Mouse (Mus musculus) ovary, postnatal 14 days (tissue): ENCODE results near the gene Nfrkb.

Source experiments
- DNase-seq: peaks from one replicate; pipeline ENCODE4 v3.0.0; 2022; ENCODE audit warnings: low spot score

Gene Nfrkb

DNA sequence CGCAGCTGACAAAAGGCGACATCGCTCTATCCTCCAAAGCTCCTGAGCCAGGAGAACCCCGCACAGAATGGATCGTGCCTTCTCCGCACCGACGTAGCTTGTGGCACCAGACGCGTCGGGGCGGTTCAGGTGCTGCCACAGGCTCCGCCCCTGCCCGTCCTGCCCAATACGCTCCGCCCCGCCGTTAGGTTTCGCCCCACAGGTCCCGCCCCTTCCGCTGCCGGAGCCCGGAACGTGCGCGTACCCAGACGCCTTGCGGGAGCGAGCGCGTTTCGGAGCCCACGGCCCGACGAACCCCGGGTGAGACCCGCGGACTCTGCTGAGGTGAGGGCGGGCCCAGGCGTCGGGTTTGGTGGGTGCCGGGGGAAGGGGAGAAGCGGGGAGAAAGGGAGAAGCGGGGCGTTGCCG is at the start of gene Nfrkb:
Gene Nfrkb, plus strand, starts transcription at position 246 of the 408 bp plus-strand sequence.
- DNase-seq: peak; percentile 96

DNA sequence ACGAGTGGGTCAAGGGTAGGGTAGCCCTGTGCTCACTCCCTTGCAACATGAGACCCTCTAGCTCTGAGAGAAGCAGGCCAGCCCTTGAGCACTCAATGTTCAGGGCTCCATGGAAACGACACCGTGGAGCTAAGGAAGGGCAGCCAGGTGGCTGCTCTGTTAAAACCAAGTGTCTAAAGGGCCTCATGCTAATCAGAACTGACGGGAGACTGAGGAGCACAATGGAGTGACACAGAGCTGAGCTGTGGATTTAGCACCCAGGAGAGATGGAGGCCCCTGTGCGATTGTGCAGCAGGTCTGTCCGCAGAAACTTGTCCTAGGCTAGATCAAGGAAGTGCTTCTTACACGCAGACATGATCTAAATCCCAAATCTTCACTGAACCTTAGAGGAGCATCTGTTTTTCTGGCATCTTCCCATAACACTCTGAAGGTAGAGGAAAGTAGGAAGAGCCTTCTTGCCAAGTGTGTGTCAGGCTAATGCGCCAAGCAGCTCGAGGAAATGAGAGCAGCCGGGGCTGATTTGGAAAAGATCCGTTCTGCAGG is 41.6 kb upstream of the Nfrkb start:
- no peak for DNase-seq

GRCm38 (mm10) chr9:31346575-31347080 is 39.4 kb upstream of the Nfrkb start:
- no peak for DNase-seq

DNA sequence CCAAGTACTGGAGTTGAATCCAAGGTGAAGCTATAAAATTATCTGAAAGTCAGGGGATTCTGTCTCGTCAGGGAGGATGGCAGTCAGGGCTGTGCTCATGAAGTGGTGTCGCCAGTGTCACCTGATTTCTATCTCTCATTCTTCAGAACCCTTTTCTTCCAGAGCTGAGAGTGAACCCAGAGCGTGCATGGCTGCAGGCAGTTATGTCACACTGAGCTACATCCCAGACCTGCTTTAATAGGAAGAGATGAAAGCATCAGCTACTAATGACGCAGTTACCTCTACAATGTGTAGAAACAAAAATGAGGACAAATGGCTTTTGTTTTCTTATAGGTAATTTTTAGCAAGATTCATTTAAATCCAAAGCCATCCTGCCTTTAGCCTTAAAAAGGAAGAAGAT is 37.5 kb upstream of the Nfrkb start:
- no peak for DNase-seq

DNA sequence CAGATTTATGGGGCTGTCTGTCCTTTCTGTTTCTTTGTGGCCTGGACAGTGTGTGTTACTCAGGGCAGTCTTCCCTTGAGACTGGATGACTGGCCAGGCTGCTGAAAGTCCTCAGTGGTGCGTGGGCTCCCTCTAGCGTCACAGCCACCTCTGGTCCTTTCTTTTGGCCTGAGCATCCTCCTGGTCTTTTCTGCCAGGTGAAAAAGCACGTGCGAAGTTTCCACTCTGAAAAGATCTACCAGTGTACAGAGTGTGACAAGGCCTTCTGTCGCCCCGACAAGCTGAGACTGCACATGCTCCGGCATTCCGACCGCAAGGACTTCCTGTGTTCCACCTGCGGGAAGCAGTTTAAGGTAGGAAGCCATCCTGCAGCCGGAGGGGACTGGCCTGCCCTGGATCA is 37.1 kb upstream of the Nfrkb start:
- DNase-seq: peak; percentile 68

DNA sequence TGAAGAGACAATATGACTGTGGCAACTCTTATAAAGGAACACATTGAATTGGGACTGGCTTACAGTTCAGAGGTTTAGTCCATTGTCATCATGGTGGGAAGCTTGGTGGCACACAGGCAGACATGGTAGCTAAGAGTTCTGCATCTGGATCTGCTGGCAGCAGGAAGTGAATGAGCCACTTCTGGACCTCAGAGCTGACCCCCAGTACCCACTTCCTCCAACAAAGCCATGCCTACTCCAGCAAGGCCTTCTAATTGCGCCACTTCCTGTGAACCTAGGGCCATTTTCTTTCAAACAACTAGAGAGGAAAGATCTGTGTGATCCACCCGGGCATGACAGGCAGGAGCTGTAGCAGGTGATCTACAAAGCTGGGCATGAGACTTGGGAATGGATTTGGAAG is 33.3 kb upstream of the Nfrkb start:
- no peak for DNase-seq

DNA sequence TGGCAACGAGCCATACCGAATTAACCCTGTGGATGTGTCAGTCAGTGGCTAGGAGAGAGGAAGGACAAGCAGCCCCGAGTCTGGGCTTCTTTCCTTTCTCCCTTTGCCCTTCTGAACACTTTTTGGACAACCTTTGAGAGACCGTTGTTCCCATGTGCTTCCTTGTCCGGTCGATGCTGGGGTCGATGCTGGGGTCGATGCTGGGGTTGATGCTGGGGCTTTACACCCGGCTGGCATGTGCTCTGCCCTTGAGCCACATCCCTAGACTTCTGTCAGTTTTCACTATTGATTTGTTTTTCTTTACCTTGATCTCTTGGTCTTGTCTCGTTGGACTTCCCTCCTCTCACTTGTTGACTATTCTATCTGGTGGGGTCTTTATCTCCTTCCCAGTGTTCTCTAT is 32.5 kb upstream of the Nfrkb start:
- no peak for DNase-seq

GRCm38 (mm10) chr9:31354051-31354450 is 31.9 kb upstream of the Nfrkb start:
- DNase-seq: no peak

- no peak for DNase-seq
These were observed 22.0 kb upstream of the Nfrkb start for GRCm38 (mm10) chr9:31363698-31364609.

DNA sequence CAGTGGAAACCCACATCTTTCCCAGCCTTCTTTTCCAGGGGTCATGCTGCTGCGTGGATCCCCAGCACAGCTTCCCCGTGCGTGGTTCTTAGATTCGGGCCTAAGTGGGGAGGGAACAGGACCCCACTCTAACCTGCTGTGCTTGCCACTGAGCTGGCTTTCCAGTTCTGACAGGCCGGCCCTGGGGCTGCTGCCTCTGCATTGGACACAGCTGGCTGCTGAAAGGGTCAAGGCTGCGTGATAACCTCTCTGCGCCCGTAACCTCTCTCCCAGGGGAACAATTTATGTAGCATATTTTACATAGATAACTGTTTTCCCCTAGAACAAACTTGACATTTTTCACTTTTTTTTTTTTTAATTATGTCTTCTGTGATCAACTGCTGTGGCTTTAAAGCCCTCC is 20.9 kb upstream of the Nfrkb start:
- DNase-seq: no peak

DNA sequence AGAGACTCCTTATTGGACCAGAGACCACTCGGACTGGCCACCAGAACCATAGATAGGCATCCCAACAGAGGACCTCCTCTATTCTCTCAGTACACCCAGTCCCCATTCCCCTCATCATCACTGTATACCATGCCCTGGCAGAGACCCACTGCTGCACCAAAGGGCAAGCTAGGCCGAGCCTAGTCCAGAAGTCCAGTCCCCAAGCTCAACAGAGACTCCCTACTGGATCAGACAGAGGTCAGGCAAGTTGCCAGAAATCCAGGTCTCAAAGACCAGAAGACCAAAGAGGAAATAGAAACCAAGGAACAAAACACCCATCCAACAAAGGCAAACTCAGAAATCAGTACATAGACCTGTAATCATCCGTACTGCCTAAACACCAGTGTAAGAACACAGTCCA is 14.3 kb upstream of the Nfrkb start:
- DNase-seq: no peak

DNA sequence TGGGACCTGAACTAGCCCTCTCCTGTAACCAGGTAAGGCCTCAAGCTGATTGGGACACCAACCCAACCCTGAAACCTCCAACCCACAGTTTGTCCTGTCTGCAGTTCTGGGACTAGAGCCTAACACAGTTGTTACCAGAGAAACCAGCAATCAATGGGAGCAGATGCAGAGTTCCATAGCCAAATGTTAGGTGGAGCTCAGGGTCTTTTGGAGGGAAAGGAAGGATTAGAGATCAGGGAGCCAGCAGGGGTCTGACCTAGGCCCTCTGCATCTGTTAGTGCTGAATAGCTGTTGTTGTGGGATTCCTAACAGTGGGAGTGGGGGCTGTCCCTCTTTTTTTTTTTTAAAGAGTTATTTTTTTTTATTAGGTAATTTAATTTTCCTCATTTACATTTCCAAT is 9.3 kb upstream of the Nfrkb start:
- no peak for DNase-seq

DNA sequence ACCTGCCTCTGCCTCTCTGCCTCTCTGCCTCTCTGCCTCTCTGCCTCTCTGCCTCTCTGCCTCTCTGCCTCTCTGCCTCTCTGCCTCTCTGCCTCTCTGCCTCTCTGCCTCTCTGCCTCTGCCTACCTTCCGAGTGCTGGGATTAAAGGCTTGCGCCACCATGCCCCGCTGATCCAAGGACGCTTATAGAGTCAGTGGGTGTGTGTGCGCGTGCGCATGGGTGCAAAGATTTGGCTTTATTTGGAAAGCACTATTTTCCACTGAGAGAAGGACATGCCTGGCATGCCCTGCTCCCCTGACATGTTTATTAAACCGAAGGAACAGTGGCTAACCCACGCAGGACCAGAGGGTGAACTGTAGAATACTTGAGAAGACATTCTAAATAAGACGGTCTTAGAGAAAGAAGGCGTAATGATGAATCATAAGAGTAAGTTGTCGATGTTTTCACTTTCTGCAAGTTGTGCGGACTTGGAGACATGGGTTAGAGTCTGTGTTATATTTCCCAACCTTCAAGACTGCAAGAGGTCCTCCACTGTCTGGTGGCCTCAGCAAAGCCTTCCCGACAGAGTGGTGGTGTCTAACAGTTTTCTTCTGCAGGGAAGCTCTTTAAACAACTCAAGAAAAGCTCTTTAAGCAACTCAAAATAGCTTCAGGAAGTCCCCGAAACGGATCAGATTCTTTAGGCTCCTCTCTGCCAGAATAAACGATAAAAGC is 1.0 kb upstream of the Nfrkb start:
- DNase-seq: no peak

DNA sequence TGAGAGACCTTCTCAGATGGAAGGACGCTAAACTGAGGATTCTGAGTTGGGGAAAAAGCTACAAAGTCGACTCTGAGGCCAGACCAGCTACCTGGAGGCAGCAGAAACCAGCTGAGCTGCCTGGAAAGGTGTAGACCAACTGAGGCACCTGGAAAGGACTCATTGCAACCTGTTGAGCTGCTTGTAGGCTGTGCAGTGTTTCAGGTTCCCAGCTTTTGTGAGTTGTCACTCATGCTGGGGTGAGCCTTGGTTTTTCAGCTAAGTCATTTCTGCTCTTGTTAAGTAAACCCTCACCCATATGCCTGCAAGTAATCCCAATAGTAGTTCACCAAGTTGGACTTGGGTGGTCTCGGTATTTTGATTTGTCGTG is 507 bp upstream of the Nfrkb start:
- DNase-seq: no peak

DNA sequence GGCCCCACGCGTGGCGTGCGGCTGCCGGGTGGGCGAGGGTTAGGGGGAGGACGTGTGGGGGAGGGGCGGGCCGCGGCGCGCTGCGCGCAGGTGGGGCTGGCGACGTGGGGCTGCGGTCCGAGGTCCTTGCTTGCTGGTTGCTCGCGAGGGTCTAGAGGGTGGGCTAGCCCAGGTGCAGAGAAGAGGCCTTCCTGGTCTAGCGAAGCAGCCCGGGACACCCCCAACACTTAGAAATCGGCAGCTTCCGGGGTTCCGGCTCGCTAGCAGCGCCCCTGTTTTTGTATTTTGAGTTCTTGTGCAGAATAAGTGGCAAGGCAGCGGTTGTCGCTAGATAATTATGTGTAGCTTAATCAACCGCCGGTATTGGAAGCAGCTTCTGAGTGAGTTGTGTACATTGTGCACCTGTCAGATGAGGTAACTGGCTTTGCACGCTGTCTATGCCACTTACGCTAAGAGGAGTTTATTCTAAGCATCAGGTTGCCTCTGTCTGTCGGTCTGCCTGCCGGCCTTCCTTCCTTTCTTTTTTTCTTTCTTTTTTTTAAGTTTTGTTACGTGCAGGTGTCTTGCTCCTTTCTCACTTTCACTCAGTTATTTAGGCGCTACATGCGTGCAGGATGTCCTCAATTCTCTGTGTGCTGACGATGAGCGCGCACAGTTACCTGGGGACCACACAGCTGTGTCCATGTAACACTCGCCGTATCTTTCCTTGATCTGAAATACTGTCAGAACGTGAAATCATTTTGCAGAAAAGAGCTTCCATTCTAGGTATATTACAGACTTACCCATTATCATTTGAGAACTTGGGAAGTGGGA is 582 bp downstream of the Nfrkb start:
- DNase-seq: no peak

DNA sequence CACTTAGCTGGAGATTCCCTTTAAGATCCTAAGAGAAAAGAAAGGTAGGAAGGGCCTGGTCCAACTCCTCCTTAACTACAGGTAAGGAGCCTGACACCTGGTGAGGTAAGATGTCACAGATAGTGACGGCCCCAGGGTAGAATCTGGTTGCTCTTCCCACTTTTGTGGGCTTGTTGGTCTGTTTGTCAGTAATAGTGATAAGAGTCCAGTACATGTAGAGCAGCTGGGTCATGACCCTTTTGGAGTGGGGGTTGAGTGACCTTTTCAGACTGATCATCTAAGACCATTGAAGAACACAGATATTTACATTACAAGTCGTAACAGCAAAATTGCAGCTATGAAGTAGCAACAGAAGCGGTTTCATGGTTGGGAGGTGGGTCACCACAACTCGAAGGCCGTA is 1.2 kb downstream of the Nfrkb start:
- no peak for DNase-seq

- DNase-seq: peak; percentile 65
These were observed 14.4 kb downstream of the Nfrkb start for GRCm38 (mm10) chr9:31400441-31400840.

- no peak for DNase-seq
These were observed 18.3 kb downstream of the Nfrkb start for GRCm38 (mm10) chr9:31404311-31404710.

DNA sequence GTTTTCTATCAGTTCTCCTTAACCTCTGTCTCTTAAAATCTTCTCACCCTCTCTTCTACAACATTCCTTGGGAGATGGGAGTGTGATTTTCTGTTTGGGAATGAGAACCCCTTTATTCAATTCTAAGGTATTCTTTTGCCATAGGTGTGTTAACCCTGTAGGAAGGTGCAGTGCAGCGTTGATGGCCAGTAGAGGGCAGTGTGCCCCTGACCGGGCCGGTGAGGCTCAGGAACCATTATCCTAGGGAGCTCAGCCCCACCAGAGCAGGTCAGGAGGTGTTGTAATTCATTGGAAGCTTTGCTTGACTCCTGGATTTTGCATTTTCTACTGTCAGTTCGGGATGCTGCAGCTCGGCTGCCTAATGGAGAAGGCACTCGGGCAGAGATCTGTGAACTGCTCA is 19.2 kb downstream of the Nfrkb start:
- peak; percentile 27 for DNase-seq

DNA sequence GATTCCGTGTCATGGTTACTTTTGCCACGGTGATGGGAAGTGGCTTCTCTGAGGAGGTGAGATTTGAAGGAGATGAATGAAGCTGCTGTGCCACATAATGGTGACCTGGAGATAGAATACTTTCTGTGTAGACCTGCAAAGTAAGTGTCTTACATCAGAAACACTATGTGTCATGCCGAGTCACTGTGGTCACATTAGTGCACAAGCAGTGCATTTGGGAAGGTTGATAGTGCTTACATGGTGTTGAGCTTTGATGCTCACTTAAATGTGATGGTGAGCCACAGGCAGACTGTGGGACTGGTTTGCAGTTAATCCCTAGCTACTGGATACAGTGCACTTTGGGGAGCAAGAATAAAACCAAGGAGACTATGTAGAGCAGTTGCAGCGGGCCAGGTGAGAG is 26.2 kb downstream of the Nfrkb start:
- no peak for DNase-seq

DNA sequence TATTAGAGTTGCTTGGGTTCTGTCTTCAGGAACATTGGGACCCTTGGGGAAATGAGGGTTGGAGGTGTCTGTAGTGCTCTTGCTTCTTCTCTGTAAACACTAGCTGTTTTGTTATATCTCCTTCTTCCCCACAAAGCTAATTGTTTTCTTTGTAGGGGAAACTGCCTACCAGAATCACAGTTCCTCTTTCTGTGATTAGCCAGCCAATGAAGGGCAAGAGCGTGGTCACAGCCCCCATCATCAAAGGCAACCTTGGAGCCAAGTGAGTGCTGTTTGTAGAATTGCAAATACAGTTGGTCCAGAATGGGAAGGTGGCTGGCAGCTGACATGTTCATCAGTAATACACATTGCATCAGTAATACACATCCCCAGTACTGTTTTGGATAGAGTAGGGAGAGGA is 32.8 kb downstream of the Nfrkb start:
- no peak for DNase-seq

DNA sequence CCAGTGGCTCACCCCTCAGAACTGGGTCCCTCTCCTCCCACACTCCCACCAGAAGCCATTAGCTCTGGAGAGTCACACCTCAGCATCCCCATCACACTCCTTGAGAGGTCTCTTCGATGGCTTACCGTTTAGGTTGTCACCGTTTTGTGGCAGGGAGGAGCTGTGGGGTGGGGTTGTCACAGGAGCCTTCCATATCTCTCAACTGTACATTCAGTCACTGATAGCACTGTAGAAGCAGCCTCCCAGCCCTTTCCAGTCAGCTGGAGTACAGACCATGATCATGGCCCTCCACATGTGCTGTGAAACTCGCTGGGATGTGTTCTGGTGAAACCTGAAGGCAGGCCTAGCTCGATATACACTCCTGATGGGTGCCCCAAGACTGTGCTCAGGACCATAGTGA is 36.2 kb downstream of the Nfrkb start:
- no peak for DNase-seq
